Mouse (Mus musculus) 3134 (cell line): ENCODE measurements around the gene Bbof1.

Experiments used
- DNase-seq: peaks from one replicate; pipeline ENCODE4 v3.0.0-alpha.2; 2011; ENCODE audit warnings: low spot score; ENCODE audit not compliant: insufficient read length; ENCODE audit errors: extremely low read depth

Gene Bbof1

DNA sequence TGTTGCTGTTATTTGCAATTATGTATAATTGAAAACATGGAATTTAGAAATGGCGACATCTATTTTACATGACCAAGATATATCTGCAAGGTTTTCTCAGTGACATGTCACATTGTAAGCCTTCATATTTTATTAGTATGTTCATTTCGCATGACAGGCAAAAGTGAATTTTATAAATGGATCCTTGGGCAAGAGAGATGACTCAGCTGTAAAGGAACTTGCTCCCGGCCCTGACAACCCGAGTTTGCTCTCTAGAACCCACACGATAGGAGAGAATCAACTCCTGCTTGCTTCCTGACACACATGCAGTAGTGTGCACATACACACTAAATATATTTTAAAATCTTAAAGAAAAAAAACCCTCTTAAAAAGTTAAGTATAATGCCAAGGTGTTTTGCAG is 52.5 kb downstream of the Bbof1 start:
- DNase-seq, result no peak

DNA sequence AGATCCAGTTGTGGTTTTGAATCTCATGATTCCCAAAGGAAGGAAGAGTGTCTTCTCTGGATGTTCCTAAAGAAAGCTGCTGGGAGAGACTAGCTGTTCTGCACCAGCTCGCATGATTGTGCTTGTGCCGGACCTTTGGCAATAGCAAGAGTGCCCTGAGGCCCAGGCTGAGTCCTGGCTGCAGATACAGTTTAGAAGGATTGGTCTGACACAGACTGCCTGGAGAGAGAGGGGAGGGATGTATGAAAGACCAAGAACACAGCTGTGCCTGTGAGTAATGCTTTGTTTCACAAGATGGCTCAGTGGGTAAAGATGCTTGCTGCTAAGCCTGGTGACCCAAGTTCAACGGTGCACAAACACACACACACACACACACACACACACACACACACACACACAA is 54.0 kb downstream of the Bbof1 start:
- no peak for DNase-seq

DNA sequence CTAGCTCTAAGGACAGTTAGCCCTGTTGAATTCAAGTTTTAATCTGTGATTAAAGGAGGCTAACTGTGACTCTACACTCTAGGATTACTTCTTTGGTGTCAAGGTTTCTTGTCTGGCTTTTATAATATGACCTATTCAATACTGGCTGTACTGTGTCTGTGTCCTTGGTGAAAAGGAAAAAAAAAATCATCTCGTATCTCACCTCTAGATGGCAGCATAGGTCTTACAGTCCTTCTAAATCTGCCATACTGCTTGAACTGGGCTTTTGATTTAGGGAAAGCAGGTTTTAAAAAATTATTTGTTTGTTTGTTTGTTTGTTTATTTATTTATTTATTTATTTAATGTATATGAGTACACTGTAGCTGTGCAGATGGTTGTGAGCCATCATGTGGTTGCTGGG is 59.8 kb downstream of the Bbof1 start:
- DNase-seq, result no peak

DNA sequence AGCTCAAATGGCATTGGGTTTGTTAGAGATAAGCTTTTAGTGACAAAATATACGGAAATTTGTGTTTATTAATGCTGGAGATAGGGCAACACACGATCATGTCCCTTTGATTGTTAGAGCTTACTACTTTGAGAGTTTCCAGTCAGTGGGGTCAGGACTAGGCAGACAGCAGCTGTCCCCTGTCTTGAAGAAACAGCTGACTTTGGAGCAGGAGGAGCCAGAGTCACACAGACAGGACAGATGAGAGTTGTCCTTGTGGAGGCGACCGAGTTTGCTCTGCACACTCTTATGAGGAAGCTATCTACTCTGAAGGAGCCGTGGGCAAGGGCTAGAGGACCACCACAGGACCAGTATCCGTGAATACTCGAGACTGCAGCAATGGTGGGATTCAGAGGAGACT is 70.1 kb downstream of the Bbof1 start:
- no peak for DNase-seq

DNA sequence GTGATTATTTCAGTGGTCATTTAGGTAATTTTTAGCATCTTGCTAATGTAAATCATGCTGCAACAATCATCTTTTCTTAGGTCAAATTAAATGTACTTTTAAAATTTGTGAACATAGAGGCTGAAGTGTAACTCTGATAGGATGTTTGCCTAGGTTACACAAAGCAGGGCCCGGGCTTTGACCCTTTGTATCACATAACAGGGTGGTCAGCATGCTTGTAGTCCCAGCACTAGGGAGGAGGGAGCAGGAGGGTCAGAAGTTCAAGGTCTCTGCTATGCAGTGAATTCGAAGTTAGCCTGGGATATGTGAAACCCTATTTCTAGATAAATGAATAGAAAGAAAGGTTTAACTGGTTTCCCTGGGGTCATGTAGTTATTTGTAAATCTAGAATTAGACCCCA is 72.4 kb downstream of the Bbof1 start:
- no peak for DNase-seq

DNA sequence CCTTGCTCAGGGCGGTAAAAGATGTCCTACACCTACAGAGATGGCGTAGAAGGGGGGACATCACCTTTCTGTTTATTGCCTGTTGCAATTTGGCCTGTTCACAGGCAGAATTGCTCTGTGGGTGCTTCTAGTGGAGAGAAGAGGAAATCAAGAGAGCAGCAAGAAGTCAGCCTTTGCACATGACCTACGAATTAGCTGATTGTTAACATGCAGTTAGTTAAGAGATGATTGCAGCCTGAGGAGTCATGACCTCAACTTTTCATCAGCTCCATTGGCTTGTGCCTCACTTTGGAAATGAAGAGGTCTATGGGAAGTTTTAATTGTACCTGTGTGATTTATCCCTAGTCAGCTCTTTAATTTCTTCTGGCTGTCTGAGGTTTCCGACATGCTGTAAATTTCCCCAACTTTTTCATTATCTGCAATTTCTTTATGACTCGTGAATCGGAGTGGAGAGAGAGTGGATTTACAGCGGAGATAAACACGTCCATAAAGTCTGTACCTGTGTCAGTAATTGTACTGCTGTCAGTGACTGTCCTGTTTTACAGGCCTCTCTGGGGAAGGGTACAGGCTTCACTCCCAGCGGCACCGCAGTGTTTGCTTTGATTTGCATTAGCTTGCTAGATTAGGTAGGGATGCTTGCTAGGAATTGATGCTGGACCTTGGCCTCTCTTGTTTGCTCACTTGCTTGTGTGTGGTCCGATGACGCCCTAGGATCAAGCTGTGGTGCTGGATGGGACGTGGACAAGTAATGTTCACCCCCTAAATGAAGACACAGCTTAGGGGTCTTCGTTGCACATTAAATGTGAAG is 74.1 kb downstream of the Bbof1 start:
- DNase-seq, result no peak

DNA sequence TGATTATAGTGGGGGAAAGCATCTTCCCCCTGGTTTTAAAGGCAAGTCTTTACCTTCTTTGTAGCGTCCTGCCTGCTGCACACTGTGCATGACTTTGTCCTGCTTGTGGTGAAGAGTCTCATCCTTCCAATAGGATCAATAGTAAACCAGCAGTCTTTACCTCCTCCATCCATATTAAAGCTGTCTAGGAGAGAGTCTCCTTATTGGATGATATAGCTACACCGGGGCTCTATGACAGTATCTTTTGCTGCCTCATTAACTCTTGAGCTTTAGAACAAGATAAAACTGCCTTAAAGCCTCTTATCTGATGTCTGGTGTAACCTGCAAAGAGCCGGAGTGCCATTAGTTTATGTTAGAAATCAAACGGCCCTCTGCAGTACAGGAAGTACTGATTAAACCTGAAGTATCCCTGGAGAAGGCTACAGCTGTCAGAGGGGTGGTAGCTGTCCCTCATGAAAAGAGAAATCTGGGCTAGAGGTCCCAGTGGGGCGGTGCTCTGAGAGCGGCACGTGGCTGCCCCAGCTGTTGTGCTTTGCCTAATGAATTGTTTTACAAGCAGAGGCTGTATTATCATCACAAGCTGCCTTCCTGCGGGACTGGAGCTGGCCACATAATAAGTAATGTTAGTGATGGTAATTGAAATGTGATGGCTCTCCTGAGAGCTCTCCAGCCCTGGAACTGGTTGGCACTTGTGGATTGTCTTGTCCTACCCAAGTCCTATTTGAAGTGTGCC is 78.6 kb downstream of the Bbof1 start:
- DNase-seq, result no peak
